Mouse (Mus musculus): ENCODE measurements around the gene Ppt1. TPM values are rescaled to one million over a fixed set of nuclear protein-coding genes. Genes with fewer than 3 reads are reported as not detected.

Gene Ppt1
- polyA plus RNA-seq (2015; fragmentation: Nextera tagmentation; extraction: Ambion mirVana) = 47.8 and 50.4 TPM in 2 replicates

DNA sequence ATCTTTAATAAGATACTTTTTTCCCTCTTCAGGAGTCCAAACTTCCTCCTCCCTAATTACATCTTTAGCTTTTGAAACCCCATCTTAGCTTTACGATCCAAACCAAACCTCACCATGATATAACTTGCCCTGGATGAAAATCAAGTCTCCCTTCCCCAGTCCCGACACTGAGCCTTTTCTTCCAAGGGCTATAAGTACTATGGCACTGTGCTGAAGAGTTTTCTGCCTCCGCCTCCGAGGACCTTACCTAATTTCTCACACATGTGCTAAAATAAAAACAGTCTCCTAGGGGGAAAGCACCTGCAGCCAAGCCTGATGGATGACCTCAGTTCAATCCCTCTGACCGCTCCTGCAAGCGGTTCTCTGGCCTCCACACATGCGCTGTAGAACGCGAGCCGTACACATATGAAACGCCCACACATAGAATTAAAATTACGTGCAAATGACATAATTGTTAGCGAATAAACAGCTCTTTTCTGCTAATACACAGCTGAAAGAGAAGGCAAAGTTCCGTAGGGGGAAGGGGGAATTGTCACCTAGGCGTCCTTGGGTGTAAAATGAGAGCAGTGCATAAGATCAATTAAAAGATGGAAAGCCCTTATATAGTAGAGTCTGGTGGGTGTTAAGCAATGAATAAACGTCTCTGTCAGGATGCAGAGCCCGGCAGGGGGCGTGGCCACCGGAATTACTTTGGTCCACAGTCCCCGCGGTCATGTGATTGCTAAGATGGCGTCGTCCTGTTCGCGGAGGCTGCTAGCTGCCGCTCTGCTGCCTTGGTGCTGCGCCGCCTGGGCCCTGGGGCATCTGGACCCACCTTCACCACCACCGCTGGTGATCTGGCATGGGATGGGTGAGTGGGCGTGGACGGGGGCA is at the start of gene Ppt1:
Gene Ppt1 (plus strand): TSS at position 713 of the 873 bp plus-strand sequence.

DNA sequence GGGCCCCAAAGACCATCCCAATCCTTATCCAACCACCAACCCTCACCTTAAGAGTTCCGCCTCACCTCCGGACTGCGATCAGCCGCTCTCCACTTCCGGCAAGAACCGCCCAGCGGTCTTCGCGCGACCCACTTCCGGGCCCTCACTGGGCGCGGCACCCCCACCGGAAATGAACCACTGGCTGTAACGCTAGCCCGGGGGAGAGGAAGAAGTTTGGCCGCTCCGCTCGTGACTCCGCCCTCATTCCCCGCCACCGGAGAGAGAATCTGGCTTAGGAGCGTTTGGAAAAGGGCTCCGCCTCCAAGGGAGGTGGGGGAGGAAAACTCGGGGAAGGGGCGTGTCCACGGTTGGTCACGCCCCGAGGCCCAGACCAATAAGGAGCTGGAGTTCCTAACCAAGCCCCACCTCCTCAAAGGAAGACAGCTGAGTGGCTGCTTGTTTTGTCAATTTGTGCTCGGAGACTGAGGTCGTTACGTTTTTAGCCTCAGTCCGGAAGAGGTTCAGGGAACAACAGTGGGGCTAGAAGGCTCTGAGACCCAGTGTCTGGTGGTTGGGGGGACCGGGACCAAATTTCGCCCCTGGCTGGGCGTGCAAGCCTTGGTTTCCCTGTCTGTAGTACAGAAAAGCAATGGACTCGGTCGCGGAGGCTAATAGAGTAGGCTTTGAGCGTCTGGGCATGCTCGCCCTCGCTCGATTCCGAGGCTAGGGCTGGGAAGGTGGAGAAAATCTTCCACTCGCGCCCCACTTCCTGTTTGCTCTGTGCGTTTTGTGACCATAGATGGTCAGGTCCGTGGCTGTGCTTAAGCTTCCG is 49.9 kb downstream of the Ppt1 start, which contains the start of gene Cap1:
Gene Cap1 (minus strand): TSS at position 289 of the 811 bp plus-strand sequence.

Other genes starting within 250 kb of the Ppt1 start
- not detected in 2 replicates for gene 9530002B09Rik, start 147.0 kb upstream of the Ppt1 start, polyA plus RNA-seq (2015; fragmentation: Nextera tagmentation; extraction: Ambion mirVana)
- gene Cap1, start 49.8 kb downstream of the Ppt1 start, polyA plus RNA-seq (2015; fragmentation: Nextera tagmentation; extraction: Ambion mirVana) = 126 and 136 TPM in 2 replicates
- 3.5 and 4.8 TPM in 2 replicates for gene Mfsd2a, start 124.9 kb downstream of the Ppt1 start, polyA plus RNA-seq (2015; fragmentation: Nextera tagmentation; extraction: Ambion mirVana)
- 30.1 and 33.2 TPM in 2 replicates for gene Mycl, start 159.4 kb downstream of the Ppt1 start, polyA plus RNA-seq (2015; fragmentation: Nextera tagmentation; extraction: Ambion mirVana)
- 13.2 and 13.5 TPM in 2 replicates for gene Trit1, start 180.4 kb downstream of the Ppt1 start, polyA plus RNA-seq (2015; fragmentation: Nextera tagmentation; extraction: Ambion mirVana)